Mouse (Mus musculus) liver, postnatal 0 days (tissue): ENCODE results near the gene Gm49425. TPM values are rescaled to one million over a fixed set of nuclear protein-coding genes. Genes with fewer than 3 reads are reported as not detected.
"Not testable (repeated sequence)": the region's sequence is repeated elsewhere in the genome, so short reads cannot be mapped to it uniquely, and the experiment has no call there.

Experiments used
- ATAC-seq: fragments of 200-750 bp; cut with Nextera tagmentation; 2 replicates; pipeline ENCODE4 v1.8.0; 2017; ENCODE audit warnings: mild to moderate bottlenecking, moderate library complexity
- DNase-seq: peaks from one replicate; pipeline ENCODE4 v3.0.0-alpha.2; 2016
- H3K27ac ChIP-seq: fragments of 300-500 bp; sonication (generic); 2 replicates; pipeline ENCODE4 v1.5.1; 2014; ENCODE audit warnings: antibody characterized with exemption, moderate library complexity, mild to moderate bottlenecking, low read depth
- H3K27me3 ChIP-seq: fragments of 300-500 bp; sonication (generic); 2 replicates; pipeline ENCODE4 v1.6.1; 2014; ENCODE audit warnings: low read length, control low read depth, mixed read lengths; ENCODE audit not compliant: insufficient read depth
- H3K36me3 ChIP-seq: fragments of 300-500 bp; sonication (generic); replicated peaks from 2 replicates; pipeline ENCODE4 v1.6.1; 2014; ENCODE audit warnings: mild to moderate bottlenecking, control low read depth, low read length, moderate library complexity, mixed read lengths; ENCODE audit not compliant: insufficient read depth
- H3K4me1 ChIP-seq: fragments of 300-500 bp; sonication (generic); 2 replicates; pipeline ENCODE4 v1.6.1; 2014; ENCODE audit warnings: antibody characterized with exemption, mild to moderate bottlenecking, control low read depth; ENCODE audit not compliant: insufficient read depth
- H3K4me2 ChIP-seq: fragments of 300-500 bp; sonication (generic); 2 replicates; pipeline ENCODE4 v1.6.1; 2014; ENCODE audit warnings: low read depth, mild to moderate bottlenecking, low read length, moderate library complexity, mixed read lengths
- H3K4me3 ChIP-seq: fragments of 300-500 bp; sonication (generic); 2 replicates; pipeline ENCODE4 v1.5.1; 2014; ENCODE audit warnings: low read depth, low read length
- H3K9ac ChIP-seq: fragments of 300-500 bp; sonication (generic); replicated peaks from 2 replicates; pipeline ENCODE4 v1.6.1; 2014; ENCODE audit warnings: mild to moderate bottlenecking, moderate library complexity
- H3K9me3 ChIP-seq: fragments of 300-500 bp; sonication (generic); 2 replicates; pipeline ENCODE4 v1.6.1; 2016; ENCODE audit warnings: mild to moderate bottlenecking, control low read depth, low read length, mixed read lengths
- CTCF ChIP-seq: sonication (generic); IDR thresholded peaks from 2 replicates; pipeline ENCODE4 v1.5.1; 2016; ENCODE audit warnings: antibody characterized with exemption, low read depth
- EP300 ChIP-seq: IDR thresholded peaks from 2 replicates; pipeline ENCODE4 v1.6.1; 2016; ENCODE audit warnings: antibody characterized with exemption, low read depth, mild to moderate bottlenecking
- WGBS: fragments of 180-500 bp; shearing (Covaris S2); extraction: QIAGEN DNeasy Blood & Tissue Kit; methylation state at CpG from one replicate; pipeline ENCODE4 v1.1.7; 2014; ENCODE audit not compliant: insufficient replicate concordance; 5-methylcytosine and 5-hydroxymethylcytosine counted together
- polyA plus RNA-seq: library from polyadenylated mRNA; unstranded; fragments of >200 nt; fragmentation: Nextera tagmentation; extraction: Ambion mirVana; gene quantifications from 2 replicates; pipeline ENCODE4 v1.2.1, GENCODE M21; 2015

Gene Gm49425
- polyA plus RNA-seq, result not detected in 2 replicates

- H3K4me1 ChIP-seq, H3K9ac ChIP-seq, H3K4me3 ChIP-seq, H3K36me3 ChIP-seq, H3K27me3 ChIP-seq, H3K4me2 ChIP-seq, H3K9me3 ChIP-seq, ATAC-seq, H3K27ac ChIP-seq, DNase-seq: not testable (repeated sequence)
- 65% methylated on average over 2 of the region's 2 CpGs for WGBS
Observed at GRCm38 (mm10) chr15:101517161-101517560, at the start of gene Gm49425. Gene Gm49425, minus strand, starts transcription at chr15:101517261.

- TF ChIP-seq EP300 (no peak), CTCF (no peak)
- no peak within 1 kb of the TSS for H3K27ac ChIP-seq
- 57% methylated on average over 5 of the region's 5 CpGs for WGBS
Observed at GRCm38 (mm10) chr15:101562850-101563249, 45.8 kb upstream of the Gm49425 start, which contains the start of gene Krt90. Gene Krt90, minus strand, starts transcription at chr15:101562950.

DNA sequence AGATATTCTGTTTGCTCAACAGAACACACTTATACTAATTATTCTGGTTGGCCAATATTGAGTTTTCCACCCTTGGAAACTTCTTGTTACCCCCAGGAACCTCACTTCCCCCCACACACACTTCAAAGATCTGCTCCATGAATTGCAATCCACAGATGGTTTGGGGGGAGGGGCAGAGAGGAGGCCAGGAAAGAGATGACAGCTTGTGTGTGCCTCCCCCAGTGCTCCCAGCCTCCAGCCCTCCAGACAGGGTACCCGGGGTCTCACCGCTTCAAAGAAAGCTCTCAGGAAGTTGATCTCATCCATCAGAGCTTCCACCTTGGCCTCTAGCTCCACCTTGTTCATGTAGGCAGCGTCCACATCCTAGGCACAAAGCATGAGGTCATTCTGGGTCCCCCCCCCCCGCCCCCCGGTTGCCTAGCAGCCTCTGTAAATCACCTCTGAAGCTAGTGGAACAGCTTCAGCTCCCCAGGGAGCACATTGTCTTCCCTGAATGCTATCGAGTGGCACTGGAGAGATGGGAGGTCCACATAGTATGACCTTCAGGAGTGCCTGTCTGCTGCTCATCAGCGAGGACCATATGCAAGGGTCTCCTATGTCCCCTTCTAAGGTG lies 41.1 kb upstream of the Gm49425 start:
- no peak overlapping the region for H3K4me3 ChIP-seq
- no peaks in the 10 kb centered on the region for H3K36me3 ChIP-seq
- H3K4me1 ChIP-seq, result no peaks in the 10 kb centered on the region
- H3K4me2 ChIP-seq, result no peak overlapping the region
- TF ChIP-seq CTCF (no peak), EP300 (no peak)
- H3K27ac ChIP-seq, result no peak overlapping the region
- WGBS, result 11% methylated on average over 7 of the region's 7 CpGs
- H3K9ac ChIP-seq, result no peak overlapping the region
- no peak for DNase-seq
- no peaks in the 10 kb centered on the region for H3K9me3 ChIP-seq
- no peak for ATAC-seq
- H3K27me3 ChIP-seq, result no peaks in the 10 kb centered on the region

More at GRCm38 (mm10) chr15:101562850-101563249, 45.8 kb upstream of the Gm49425 start, which contains the start of gene Krt90:
- H3K4me1 ChIP-seq, result no peaks in the 10 kb centered on the region
- H3K4me2 ChIP-seq, result no peak within 1 kb of the TSS
- H3K9ac ChIP-seq, result no peak within 1 kb of the TSS
- 0 out of 2 replicates have a peak, but pooled peaks cover 2% of the 10 kb centered on the region for H3K27me3 ChIP-seq
- H3K9me3 ChIP-seq, result no peaks in the 10 kb centered on the region
- ATAC-seq (no peak), DNase-seq (no peak)
- no peaks in the 10 kb centered on the region for H3K36me3 ChIP-seq
- no peak within 1 kb of the TSS for H3K4me3 ChIP-seq

- Histone ChIP-seq H3K4me3 (no peak overlapping the region), H3K9ac (no peak overlapping the region), H3K27ac (no peak overlapping the region), H3K4me2 (no peak overlapping the region), H3K27me3 (0 out of 2 replicates have a peak, but pooled peaks cover 10% of the 10 kb centered on the region), H3K9me3 (no peaks in the 10 kb centered on the region), H3K4me1 (no peaks in the 10 kb centered on the region), H3K36me3 (no peaks in the 10 kb centered on the region)
- DNase-seq (peak; percentile 30), ATAC-seq (no peak)
- 0% methylated on average over 11 of the region's 11 CpGs for WGBS
- TF ChIP-seq CTCF (no peak), EP300 (no peak)
Observed at GRCm38 (mm10) chr15:101553169-101553568, 36.1 kb upstream of the Gm49425 start.

DNA sequence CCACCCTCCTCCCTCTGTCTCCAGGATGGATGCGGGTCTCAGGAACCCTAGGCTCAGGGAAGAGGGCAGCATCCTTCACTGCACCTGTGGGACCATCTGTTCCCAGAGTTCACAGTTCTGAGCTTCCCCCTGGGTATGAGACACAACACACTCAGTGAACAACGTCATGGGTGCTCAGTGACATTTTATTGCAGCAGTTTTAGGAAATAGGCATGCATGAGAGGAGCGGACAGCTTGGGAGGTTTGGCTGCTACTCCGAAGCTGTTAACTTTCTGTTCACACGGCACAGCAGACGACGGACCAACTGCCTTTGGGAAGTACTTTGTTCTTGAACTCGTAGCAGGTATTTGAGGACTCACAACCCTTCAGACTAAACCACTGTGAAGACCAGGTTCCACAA lies 35.1 kb upstream of the Gm49425 start:
- Histone ChIP-seq H3K9me3 (no peaks in the 10 kb centered on the region), H3K36me3 (no peaks in the 10 kb centered on the region), H3K4me3 (no peak overlapping the region), H3K27ac (no peak overlapping the region), H3K4me1 (no peaks in the 10 kb centered on the region), H3K9ac (no peak overlapping the region), H3K27me3 (0 out of 2 replicates have a peak, but pooled peaks cover 10% of the 10 kb centered on the region), H3K4me2 (no peak overlapping the region)
- no peak for ATAC-seq
- TF ChIP-seq CTCF (no peak), EP300 (no peak)
- 68% methylated on average over 8 of the region's 8 CpGs for WGBS
- no peak for DNase-seq

- 86% methylated on average over 7 of the region's 7 CpGs for WGBS
- no peak within 1 kb of the TSS for H3K9ac ChIP-seq
- H3K36me3 ChIP-seq, result no peaks in the 10 kb centered on the region
- H3K4me2 ChIP-seq, result no peak within 1 kb of the TSS
- H3K27ac ChIP-seq, result no peak within 1 kb of the TSS
- TF ChIP-seq CTCF (no peak), EP300 (no peak)
- no peaks in the 10 kb centered on the region for H3K9me3 ChIP-seq
- 0 out of 2 replicates have a peak, but pooled peaks cover 10% of the 10 kb centered on the region for H3K27me3 ChIP-seq
- ATAC-seq (no peak), DNase-seq (no peak)
- H3K4me1 ChIP-seq, result no peaks in the 10 kb centered on the region
- H3K4me3 ChIP-seq, result no peak within 1 kb of the TSS
Observed at GRCm38 (mm10) chr15:101550567-101550966, 33.5 kb upstream of the Gm49425 start, which contains the start of gene Krt82. Gene Krt82, minus strand, starts transcription at chr15:101550667.
